Mouse (Mus musculus) heart, postnatal 0 days (tissue): ENCODE measurements around the gene Ccdc149. TPM values are rescaled to one million over a fixed set of nuclear protein-coding genes. Genes with fewer than 3 reads are reported as not detected.
A peak's percentile ranks its signal among the peaks of the same experiment; 100 is the strongest.

Experiments
- ATAC-seq: fragments of 200-750 bp; cut with Nextera tagmentation; 2 replicates; pipeline ENCODE4 v1.8.0; 2017; ENCODE audit warnings: low read depth, moderate number of reproducible peaks, moderate library complexity; ENCODE audit not compliant: insufficient read depth
- DNase-seq: peaks from one replicate; pipeline ENCODE4 v3.0.0-alpha.2; 2016; ENCODE audit warnings: low spot score
- H3K27ac ChIP-seq: fragments of 300-500 bp; sonication (generic); 2 replicates; pipeline ENCODE4 v1.5.1; 2014; ENCODE audit warnings: low read depth, mild to moderate bottlenecking
- H3K27me3 ChIP-seq: fragments of 300-500 bp; sonication (generic); 2 replicates; pipeline ENCODE4 v1.6.1; 2014; ENCODE audit warnings: low read length, mixed read lengths; ENCODE audit not compliant: control insufficient read depth, insufficient read depth
- H3K36me3 ChIP-seq: fragments of 300-500 bp; sonication (generic); replicated peaks from 2 replicates; pipeline ENCODE4 v1.6.1; 2014; ENCODE audit warnings: low read length, mixed read lengths; ENCODE audit not compliant: control insufficient read depth, insufficient read depth
- H3K4me1 ChIP-seq: fragments of 300-500 bp; sonication (generic); 2 replicates; pipeline ENCODE4 v1.6.1; 2014; ENCODE audit warnings: antibody characterized with exemption; ENCODE audit not compliant: control insufficient read depth, insufficient read depth
- H3K4me2 ChIP-seq: fragments of 300-500 bp; sonication (generic); 2 replicates; pipeline ENCODE4 v1.6.1; 2014; ENCODE audit warnings: low read depth, mild to moderate bottlenecking, low read length, moderate library complexity
- H3K4me3 ChIP-seq: fragments of 300-500 bp; sonication (generic); 2 replicates; pipeline ENCODE4 v1.5.1; 2014; ENCODE audit warnings: low read depth, low read length
- H3K9ac ChIP-seq: fragments of 300-500 bp; sonication (generic); replicated peaks from 2 replicates; pipeline ENCODE4 v1.6.1; 2014; ENCODE audit warnings: low read depth, low read length, mixed read lengths
- H3K9me3 ChIP-seq: fragments of 300-500 bp; sonication (generic); replicated peaks from 2 replicates; pipeline ENCODE4 v1.6.1; 2016; ENCODE audit warnings: low read length; ENCODE audit not compliant: control insufficient read depth
- CTCF ChIP-seq: IDR thresholded peaks from 2 replicates; pipeline ENCODE4 v1.5.1; 2016; ENCODE audit warnings: antibody characterized with exemption, control low read depth, low read depth
- EP300 ChIP-seq: IDR thresholded peaks from 2 replicates; pipeline ENCODE4 v1.6.1; 2016; ENCODE audit warnings: antibody characterized with exemption, low read depth
- WGBS: fragments of 180-500 bp; shearing (Covaris S2); extraction: QIAGEN DNeasy Blood & Tissue Kit; methylation state at CpG from one replicate; pipeline ENCODE4 v1.1.7; 2014; 5-methylcytosine and 5-hydroxymethylcytosine counted together
- polyA plus RNA-seq: library from polyadenylated mRNA; unstranded; fragments of >200 nt; fragmentation: Nextera tagmentation; extraction: Ambion mirVana; gene quantifications from 2 replicates; pipeline ENCODE4 v1.2.1, GENCODE M21; 2015
- total RNA-seq: library from RNA; depleted of rRNA; stranded (reverse); fragments of >200 nt; gene quantifications from 2 replicates; pipeline ENCODE4 v1.2.3, GENCODE M21; 2014; ENCODE audit warnings: low replicate concordance

Gene Ccdc149
- total and polyA plus RNA-seq, 2 experiments from 2014 or later: 3.1 TPM

GRCm38 (mm10) chr5:52357175-52357754, 114.1 kb downstream of the Ccdc149 start:
- H3K9me3 ChIP-seq: no peaks in the 10 kb centered on the region
- no peak overlapping the region for H3K4me3 ChIP-seq
- ATAC-seq (no peak), DNase-seq (no peak)
- no peak overlapping the region for H3K9ac ChIP-seq
- no peak overlapping the region for H3K27ac ChIP-seq
- H3K4me2 ChIP-seq: no peak overlapping the region
- no peaks in the 10 kb centered on the region for H3K27me3 ChIP-seq
- H3K36me3 ChIP-seq: no peaks in the 10 kb centered on the region
- 71% methylated on average over 9 of the region's 9 CpGs for WGBS
- 0 out of 2 replicates have a peak, but pooled peaks cover 6% of the 10 kb centered on the region for H3K4me1 ChIP-seq
- TF ChIP-seq EP300 (no peak), CTCF (no peak)

- no peak overlapping the region for H3K27ac ChIP-seq
- DNase-seq (no peak), ATAC-seq (no peak)
- no peaks in the 10 kb centered on the region for H3K9me3 ChIP-seq
- H3K4me3 ChIP-seq: no peak overlapping the region
- TF ChIP-seq EP300 (no peak), CTCF (no peak)
- no peaks in the 10 kb centered on the region for H3K36me3 ChIP-seq
- H3K4me2 ChIP-seq: no peak overlapping the region
- no peaks in the 10 kb centered on the region for H3K27me3 ChIP-seq
- H3K4me1 ChIP-seq: 0 out of 2 replicates have a peak, but pooled peaks cover 4% of the 10 kb centered on the region
- no peak overlapping the region for H3K9ac ChIP-seq
- 76% methylated on average over 7 of the region's 7 CpGs for WGBS
Measured at GRCm38 (mm10) chr5:52355612-52356011, 115.7 kb downstream of the Ccdc149 start.

- Histone ChIP-seq H3K4me2 (no peak overlapping the region), H3K9ac (no peak overlapping the region), H3K9me3 (no peaks in the 10 kb centered on the region), H3K36me3 (no peaks in the 10 kb centered on the region), H3K27me3 (no peaks in the 10 kb centered on the region), H3K4me1 (no peaks in the 10 kb centered on the region), H3K27ac (no peak overlapping the region), H3K4me3 (no peak overlapping the region)
- TF ChIP-seq EP300 (no peak), CTCF (no peak)
- WGBS: 42% methylated on average over 4 of the region's 4 CpGs
- DNase-seq: no peak
- ATAC-seq: no peak
Measured at GRCm38 (mm10) chr5:52354441-52354840, 116.9 kb downstream of the Ccdc149 start.

GRCm38 (mm10) chr5:52352730-52353129, 118.6 kb downstream of the Ccdc149 start:
- 71% methylated on average over 5 of the region's 5 CpGs for WGBS
- no peaks in the 10 kb centered on the region for H3K27me3 ChIP-seq
- no peak for DNase-seq
- H3K4me2 ChIP-seq: no peak overlapping the region
- no peaks in the 10 kb centered on the region for H3K36me3 ChIP-seq
- H3K9ac ChIP-seq: no peak overlapping the region
- ATAC-seq: no peak
- H3K4me1 ChIP-seq: no peaks in the 10 kb centered on the region
- no peak overlapping the region for H3K4me3 ChIP-seq
- H3K9me3 ChIP-seq: no peaks in the 10 kb centered on the region
- H3K27ac ChIP-seq: no peak overlapping the region
- TF ChIP-seq EP300: no peak
- no peak for TF ChIP-seq CTCF

- H3K9ac ChIP-seq: no peak overlapping the region
- H3K4me3 ChIP-seq: no peak overlapping the region
- no peaks in the 10 kb centered on the region for H3K9me3 ChIP-seq
- no peak for ATAC-seq
- no peak for DNase-seq
- H3K4me2 ChIP-seq: no peak overlapping the region
- TF ChIP-seq CTCF: no peak
- no peak for TF ChIP-seq EP300
- no peak overlapping the region for H3K27ac ChIP-seq
- H3K36me3 ChIP-seq: no peaks in the 10 kb centered on the region
- H3K27me3 ChIP-seq: no peaks in the 10 kb centered on the region
- H3K4me1 ChIP-seq: no peaks in the 10 kb centered on the region
- 70% methylated on average over 2 of the region's 2 CpGs for WGBS
Measured at GRCm38 (mm10) chr5:52351561-52351960, 119.8 kb downstream of the Ccdc149 start.

- DNase-seq: no peak
- 61% methylated on average over 2 of the region's 2 CpGs for whole genome bisulfite sequencing
- no peak for TF ChIP-seq EP300
Measured at GRCm38 (mm10) chr5:52350451-52350850, 120.9 kb downstream of the Ccdc149 start.

More at GRCm38 (mm10) chr5:52350451-52350850, 120.9 kb downstream of the Ccdc149 start:
- Histone ChIP-seq H3K27me3 (no peaks in the 10 kb centered on the region), H3K36me3 (no peaks in the 10 kb centered on the region), H3K4me2 (no peak overlapping the region), H3K27ac (peak overlapping the region; percentile 4; the same call in 1 of the 2 replicates), H3K9me3 (no peaks in the 10 kb centered on the region), H3K4me3 (no peak overlapping the region), H3K4me1 (no peaks in the 10 kb centered on the region), H3K9ac (no peak overlapping the region)
- ATAC-seq: no peak
